Mouse (Mus musculus) kidney, adult 2 months (tissue): Measurements from ENCODE around the gene Hes5.

ENCODE experiments used
- CTCF ChIP-seq: fragments of 200-500 bp; conservative IDR thresholded peaks from 2 replicates; pipeline ENCODE4 v1.5.1; 2011; ENCODE audit warnings: low read depth, mild to moderate bottlenecking, control low read depth, low read length, moderate library complexity, mixed read lengths; ENCODE audit not compliant: insufficient read depth, insufficient read length
- POLR2A ChIP-seq: fragments of 200-500 bp; IDR thresholded peaks from one replicate; pipeline ENCODE4 v1.6.1; 2011; ENCODE audit warnings: low read depth, low read length, control low read depth

DNA sequence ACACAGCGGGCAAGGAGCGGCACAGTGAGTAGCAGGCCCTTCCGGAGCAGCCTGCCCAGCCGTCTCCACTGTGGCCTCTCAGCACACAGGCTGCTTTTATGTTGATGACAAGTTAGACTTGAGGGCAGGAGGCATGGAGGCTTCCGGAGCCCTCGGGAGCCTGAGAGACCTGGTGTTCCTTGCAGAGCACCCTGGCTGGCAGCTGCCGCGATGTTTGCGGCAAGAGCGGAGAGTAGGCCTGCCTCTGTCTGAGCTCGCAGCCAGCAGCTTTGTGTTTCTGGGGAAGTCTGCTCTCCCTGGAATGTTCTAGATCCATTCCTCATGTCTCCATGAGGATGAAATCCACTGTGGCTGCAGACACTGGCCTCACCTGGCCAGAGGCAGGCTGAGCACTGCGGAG, 11.8 kb downstream of the Hes5 start:
- no peak for TF ChIP-seq POLR2A
- TF ChIP-seq CTCF: no peak
